Mouse (Mus musculus) ES-Bruce4 (cell line): ENCODE measurements around the gene St6gal1.

Source experiments
- EP300 ChIP-seq: IDR thresholded peaks from 2 replicates; pipeline ENCODE4 v1.6.1; 2011; ENCODE audit warnings: low read depth, low read length; ENCODE audit not compliant: insufficient read depth
- POLR2A ChIP-seq: IDR thresholded peaks from one replicate; pipeline ENCODE4 v1.8.1; 2011; ENCODE audit warnings: low read length; ENCODE audit not compliant: insufficient read depth

- TF ChIP-seq EP300 (no peak), POLR2A (no peak)
Observed at GRCm38 (mm10) chr16:23323915-23324314, 99.4 kb downstream of the St6gal1 start.
